Mouse (Mus musculus): Measurements from ENCODE around the gene Cand2.

GRCm38 (mm10) chr6:115811606-115812005 is 37.3 kb downstream of the Cand2 start:
- TF ChIP-seq CTCF (IDR thresholded peaks at IDR 0.05; ENCODE audit: insufficient read depth, low read length) = no peak
- TF ChIP-seq POLR2A (IDR thresholded peaks at IDR 0.05; ENCODE audit: borderline replicate concordance, extremely low read depth, low read depth, low read length) = no peak

Data from lung, adult 2 months (tissue).